Mouse (Mus musculus) hindbrain, embryonic 13.5 days (tissue): ENCODE measurements around the gene Psmb11. TPM values are rescaled to one million over a fixed set of nuclear protein-coding genes. Genes with fewer than 3 reads are reported as not detected.
A peak's percentile ranks its signal among the peaks of the same experiment; 100 is the strongest.

Experiments used
- ATAC-seq: fragments of 200-750 bp; cut with Nextera tagmentation; 2 replicates; pipeline ENCODE4 v1.8.0; 2017; ENCODE audit warnings: moderate TSS enrichment; ENCODE audit not compliant: low FRiP score
- H3K27ac ChIP-seq: fragments of 300-500 bp; sonication (generic); 2 replicates; pipeline ENCODE4 v1.5.1; 2015; ENCODE audit warnings: inconsistent platforms, mild to moderate bottlenecking, moderate library complexity
- H3K27me3 ChIP-seq: fragments of 300-500 bp; sonication (generic); 2 replicates; pipeline ENCODE4 v1.6.1; 2015; ENCODE audit warnings: mild to moderate bottlenecking, inconsistent platforms
- H3K36me3 ChIP-seq: fragments of 300-500 bp; sonication (generic); 2 replicates; pipeline ENCODE4 v1.6.1; 2015; ENCODE audit warnings: mild to moderate bottlenecking, inconsistent platforms
- H3K4me1 ChIP-seq: fragments of 300-500 bp; sonication (generic); replicated peaks from 2 replicates; pipeline ENCODE4 v1.6.1; 2015; ENCODE audit warnings: inconsistent platforms
- H3K4me2 ChIP-seq: fragments of 300-500 bp; sonication (generic); 2 replicates; pipeline ENCODE4 v1.6.1; 2015; ENCODE audit warnings: inconsistent platforms, mild to moderate bottlenecking, moderate library complexity
- H3K4me3 ChIP-seq: fragments of 300-500 bp; sonication (generic); 2 replicates; pipeline ENCODE4 v1.5.1; 2015; ENCODE audit warnings: mild to moderate bottlenecking, inconsistent platforms
- H3K9ac ChIP-seq: fragments of 300-500 bp; sonication (generic); 2 replicates; pipeline ENCODE4 v1.6.1; 2015; ENCODE audit warnings: mild to moderate bottlenecking, inconsistent platforms
- H3K9me3 ChIP-seq: fragments of 300-500 bp; sonication (generic); 2 replicates; pipeline ENCODE4 v1.6.1; 2016; ENCODE audit warnings: inconsistent platforms
- WGBS: fragments of 180-500 bp; shearing (Covaris S2); methylation state at CpG from one replicate; pipeline ENCODE4 v1.1.7; 2015; 5-methylcytosine and 5-hydroxymethylcytosine counted together
- polyA plus RNA-seq: library from polyadenylated mRNA; unstranded; fragments of >200 nt; fragmentation: Nextera tagmentation; extraction: Ambion mirVana; gene quantifications from 2 replicates; pipeline ENCODE4 v1.2.1, GENCODE M21; 2015

The Psmb11 gene
- not detected in 2 replicates for polyA plus RNA-seq

GRCm38 (mm10) chr14:54621133-54621532 is at the start of gene Psmb11:
Psmb11 (plus strand) TSS chr14:54621433.
- H3K4me2 ChIP-seq, result no peak within 1 kb of the TSS
- no peaks in the 10 kb centered on the region for H3K27me3 ChIP-seq
- H3K4me1 ChIP-seq, result peaks cover 11% of the 10 kb centered on the region
- no peak within 1 kb of the TSS for H3K27ac ChIP-seq
- H3K9me3 ChIP-seq, result no peaks in the 10 kb centered on the region
- H3K36me3 ChIP-seq, result peaks cover 3% of the 10 kb centered on the region
- no peak within 1 kb of the TSS for H3K9ac ChIP-seq
- WGBS, result 95% methylated on average over 1 of the region's 1 CpGs
- ATAC-seq, result no peak
- H3K4me3 ChIP-seq, result no peak within 1 kb of the TSS

- Histone ChIP-seq H3K27me3 (peaks cover 42% of the 10 kb centered on the region), H3K9me3 (no peaks in the 10 kb centered on the region), H3K4me3 (no peak overlapping the region), H3K9ac (no peak overlapping the region), H3K4me2 (0 out of 2 replicates have a peak overlapping the region, but pooled peaks have one; percentile 2), H3K36me3 (peaks cover 5% of the 10 kb centered on the region; the same call in 1 of the 2 replicates), H3K4me1 (peaks cover 61% of the 10 kb centered on the region), H3K27ac (peak overlapping the region; percentile 69; the same call in 1 of the 2 replicates)
- WGBS, result 43% methylated on average over 4 of the region's 4 CpGs
- no peak for ATAC-seq
Measured at GRCm38 (mm10) chr14:54572122-54572521, 49.1 kb upstream of the Psmb11 start.

DNA sequence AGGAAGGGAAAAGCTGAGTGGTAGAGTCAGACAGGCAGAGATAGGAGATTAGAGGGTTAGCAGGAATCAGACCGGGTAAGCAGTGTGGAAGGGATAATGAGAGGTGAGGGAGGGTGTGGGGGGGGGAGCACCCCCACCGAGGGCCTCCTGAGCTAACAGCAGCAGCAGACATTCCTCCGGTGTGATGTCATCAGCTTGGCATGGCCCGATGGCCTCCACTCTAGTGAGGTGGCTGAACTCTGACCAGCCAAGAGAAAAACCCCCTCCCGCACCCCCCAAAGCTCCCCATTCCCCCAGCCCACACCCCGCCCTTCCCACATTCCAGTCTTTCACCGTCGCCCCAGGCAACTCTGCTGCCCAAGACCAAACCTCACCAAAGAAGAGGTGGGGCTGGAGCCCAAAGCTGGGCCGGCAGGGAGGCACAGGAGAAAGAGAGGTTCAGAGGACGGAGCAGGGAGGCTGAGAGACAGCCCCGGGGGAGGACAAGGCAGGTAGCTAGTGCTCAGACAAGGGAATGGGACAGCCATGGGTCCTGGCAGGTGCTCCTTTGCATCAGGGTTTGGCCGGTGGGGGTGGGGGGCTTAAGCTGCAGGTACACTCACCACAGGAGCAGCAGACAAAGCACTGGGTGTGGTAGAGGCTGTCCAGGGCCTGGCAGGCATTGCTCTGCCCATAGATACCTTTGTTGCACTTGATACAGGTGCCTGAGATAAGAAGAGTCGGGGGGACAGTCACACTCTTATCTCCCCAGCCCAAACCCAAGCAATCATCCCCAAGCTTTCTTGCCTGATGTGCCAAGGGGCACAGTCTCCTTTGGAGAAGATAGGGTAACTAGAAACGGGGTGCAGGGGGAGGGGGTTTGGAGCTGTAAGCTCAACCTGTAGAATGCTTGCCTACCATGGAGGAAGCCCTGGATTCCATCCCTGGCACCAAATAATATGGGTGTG is 48.2 kb upstream of the Psmb11 start:
- peaks cover 3% of the 10 kb centered on the region; the same call in 1 of the 2 replicates for H3K36me3 ChIP-seq
- peak overlapping the region; percentile 58 for H3K4me3 ChIP-seq
- H3K9ac ChIP-seq, result peak overlapping the region; percentile 53
- H3K27ac ChIP-seq, result peak overlapping the region; percentile 78
- WGBS, result 7% methylated on average over 14 of the region's 14 CpGs
- peaks cover 51% of the 10 kb centered on the region for H3K27me3 ChIP-seq
- peak; percentile 7; the same call in 1 of the 2 replicates for ATAC-seq
- H3K4me1 ChIP-seq, result peaks cover 69% of the 10 kb centered on the region
- no peaks in the 10 kb centered on the region for H3K9me3 ChIP-seq
- H3K4me2 ChIP-seq, result peak overlapping the region; percentile 79

DNA sequence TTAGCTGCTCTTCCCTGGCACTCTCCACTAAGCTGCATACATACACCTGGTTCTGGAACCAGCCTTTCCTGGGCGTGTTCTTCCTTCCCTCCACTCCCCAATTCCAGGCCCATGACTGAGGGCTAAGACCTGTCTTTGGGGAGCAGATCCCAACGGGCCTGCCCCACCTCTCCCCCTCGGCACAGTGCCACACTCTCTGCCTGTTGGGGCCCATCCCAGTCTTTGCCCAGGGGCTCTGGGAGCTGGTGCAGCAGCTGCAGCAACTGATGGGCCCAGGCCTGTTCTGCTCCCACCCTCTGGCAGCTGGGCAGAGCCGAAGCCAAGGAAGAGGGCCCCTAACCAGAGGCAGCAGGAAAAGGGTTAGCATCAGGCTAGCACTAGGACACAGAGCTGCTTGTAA is 47.0 kb upstream of the Psmb11 start:
- Histone ChIP-seq H3K27me3 (peaks cover 59% of the 10 kb centered on the region), H3K27ac (peak overlapping the region; percentile 66), H3K9ac (peak overlapping the region; percentile 58), H3K9me3 (no peaks in the 10 kb centered on the region), H3K4me1 (peaks cover 74% of the 10 kb centered on the region), H3K4me3 (peak overlapping the region; percentile 58), H3K36me3 (no peaks in the 10 kb centered on the region), H3K4me2 (peak overlapping the region; percentile 79)
- ATAC-seq, result peak; percentile 14; the same call in 1 of the 2 replicates
- 14% methylated on average over 4 of the region's 4 CpGs for WGBS

DNA sequence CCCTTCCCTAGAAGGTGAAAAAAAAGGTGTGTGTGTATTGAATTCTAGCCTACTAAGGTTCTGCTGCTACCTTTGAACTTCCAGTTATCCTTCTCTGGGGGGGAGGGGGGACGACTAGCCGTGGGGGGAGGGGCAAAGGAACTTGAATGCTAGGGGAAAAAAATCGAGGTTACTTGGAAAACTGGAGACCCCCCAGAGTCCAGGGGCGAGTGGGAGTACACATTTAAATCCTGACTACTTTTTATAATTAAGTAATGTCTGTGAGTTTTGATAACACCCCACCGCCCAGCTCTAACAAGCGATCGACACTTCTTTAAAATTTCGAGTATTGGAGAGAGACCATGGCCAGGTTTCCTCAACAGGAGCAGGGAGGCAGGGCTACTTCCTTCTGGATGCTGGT is 46.2 kb upstream of the Psmb11 start:
- Histone ChIP-seq H3K4me3 (peak overlapping the region; percentile 58), H3K4me1 (peaks cover 66% of the 10 kb centered on the region), H3K9ac (peak overlapping the region; percentile 81), H3K4me2 (peak overlapping the region; percentile 79), H3K9me3 (no peaks in the 10 kb centered on the region), H3K27ac (0 out of 2 replicates have a peak overlapping the region, but pooled peaks have one; percentile 8), H3K36me3 (no peaks in the 10 kb centered on the region), H3K27me3 (peaks cover 59% of the 10 kb centered on the region)
- no peak for ATAC-seq
- 5% methylated on average over 8 of the region's 8 CpGs for WGBS

DNA sequence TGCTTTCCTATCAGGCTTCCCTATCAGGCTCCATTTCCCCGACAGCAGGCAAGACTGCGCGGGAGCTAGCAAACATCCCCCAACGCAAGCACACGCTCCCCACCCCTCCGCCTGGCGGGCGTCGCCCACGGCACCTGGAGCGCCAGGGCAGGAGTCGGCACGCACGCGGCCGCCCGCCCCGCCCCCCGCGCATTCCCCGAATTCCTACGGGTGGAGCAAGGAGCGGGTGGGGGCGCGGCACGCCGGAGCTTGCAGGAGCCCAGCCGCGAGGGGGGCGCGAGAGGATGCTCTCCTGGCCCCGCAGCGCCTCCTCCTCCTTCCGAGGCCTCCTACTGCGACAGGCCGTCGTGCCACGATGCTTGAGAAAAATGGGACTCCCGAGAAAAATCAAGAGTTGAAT is 45.6 kb upstream of the Psmb11 start:
- peak overlapping the region; percentile 58 for H3K4me3 ChIP-seq
- H3K4me1 ChIP-seq, result peaks cover 64% of the 10 kb centered on the region
- H3K4me2 ChIP-seq, result peak overlapping the region; percentile 79
- ATAC-seq, result no peak
- H3K27ac ChIP-seq, result peak overlapping the region; percentile 8; the same call in 1 of the 2 replicates
- WGBS, result under 1% methylated on average over 39 of the region's 39 CpGs
- H3K36me3 ChIP-seq, result no peaks in the 10 kb centered on the region
- peak overlapping the region; percentile 81 for H3K9ac ChIP-seq
- H3K9me3 ChIP-seq, result no peaks in the 10 kb centered on the region
- peaks cover 59% of the 10 kb centered on the region for H3K27me3 ChIP-seq

DNA sequence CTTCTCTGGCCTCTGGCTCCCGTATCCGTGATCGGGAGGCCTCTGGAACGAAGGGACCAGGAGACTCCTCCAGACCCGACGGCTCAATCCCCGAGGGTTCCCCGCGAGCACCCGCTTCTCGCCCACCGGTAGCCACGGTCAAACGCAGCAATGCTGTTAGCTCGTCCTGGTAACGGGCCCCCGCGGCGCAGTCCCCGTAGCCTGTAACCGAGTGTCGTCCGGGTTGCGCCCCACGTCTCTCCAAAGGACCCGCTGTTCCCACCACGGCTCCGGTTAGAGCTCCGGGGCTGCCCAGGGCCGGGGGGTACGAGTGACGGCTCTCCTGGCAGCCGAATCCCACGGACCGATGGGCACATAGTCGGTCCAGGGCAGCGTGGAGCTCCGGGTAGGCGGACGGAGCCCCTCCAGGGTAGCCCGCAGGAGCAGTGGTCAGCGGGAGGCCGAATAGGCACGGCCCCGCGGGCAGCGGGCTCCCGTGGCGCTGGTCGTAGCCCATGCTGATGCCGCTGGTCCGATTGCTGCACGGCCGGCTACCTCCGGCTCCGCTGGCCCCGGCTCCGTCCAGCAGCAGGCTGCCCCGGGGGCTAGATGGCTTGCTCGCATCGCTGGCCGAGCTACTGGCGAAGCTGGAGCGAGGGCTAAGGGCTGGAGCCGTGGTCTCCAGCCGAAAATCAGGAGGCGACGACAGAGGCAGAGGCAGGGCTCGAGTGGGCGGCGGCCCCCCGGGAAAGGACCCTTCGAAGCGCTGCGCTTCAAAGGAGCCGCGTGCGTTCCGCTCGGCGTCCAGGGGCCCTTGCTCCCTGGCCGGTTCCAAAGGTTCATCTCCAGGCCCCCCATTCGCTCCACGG is 44.8 kb upstream of the Psmb11 start:
- no peaks in the 10 kb centered on the region for H3K9me3 ChIP-seq
- ATAC-seq, result peak; percentile 5; the same call in 1 of the 2 replicates
- H3K4me3 ChIP-seq, result peak overlapping the region; percentile 58
- peaks cover 64% of the 10 kb centered on the region for H3K4me1 ChIP-seq
- WGBS, result under 1% methylated on average over 78 of the region's 84 CpGs
- no peaks in the 10 kb centered on the region for H3K36me3 ChIP-seq
- H3K27me3 ChIP-seq, result peaks cover 59% of the 10 kb centered on the region
- H3K27ac ChIP-seq, result peak overlapping the region; percentile 78
- H3K4me2 ChIP-seq, result peak overlapping the region; percentile 79
- peak overlapping the region; percentile 81 for H3K9ac ChIP-seq

- peak within 1 kb of the TSS; percentile 81 for H3K9ac ChIP-seq
- peaks cover 59% of the 10 kb centered on the region for H3K4me1 ChIP-seq
- WGBS, result under 1% methylated on average over 66 of the region's 66 CpGs
- peak within 1 kb of the TSS; percentile 78 for H3K27ac ChIP-seq
- no peaks in the 10 kb centered on the region for H3K9me3 ChIP-seq
- H3K27me3 ChIP-seq, result peaks cover 59% of the 10 kb centered on the region
- peak within 1 kb of the TSS; percentile 58 for H3K4me3 ChIP-seq
- peak; percentile 58 for ATAC-seq
- H3K4me2 ChIP-seq, result peak within 1 kb of the TSS; percentile 79
- 0 out of 2 replicates have a peak, but pooled peaks cover under 1% of the 10 kb centered on the region for H3K36me3 ChIP-seq
Measured at GRCm38 (mm10) chr14:54577089-54577982, 43.9 kb upstream of the Psmb11 start, which contains the start of gene Ajuba. Ajuba (minus strand) TSS chr14:54577558.

GRCm38 (mm10) chr14:54578063-54578462 is 43.2 kb upstream of the Psmb11 start:
- ATAC-seq, result no peak
- peaks cover 52% of the 10 kb centered on the region for H3K4me1 ChIP-seq

DNA sequence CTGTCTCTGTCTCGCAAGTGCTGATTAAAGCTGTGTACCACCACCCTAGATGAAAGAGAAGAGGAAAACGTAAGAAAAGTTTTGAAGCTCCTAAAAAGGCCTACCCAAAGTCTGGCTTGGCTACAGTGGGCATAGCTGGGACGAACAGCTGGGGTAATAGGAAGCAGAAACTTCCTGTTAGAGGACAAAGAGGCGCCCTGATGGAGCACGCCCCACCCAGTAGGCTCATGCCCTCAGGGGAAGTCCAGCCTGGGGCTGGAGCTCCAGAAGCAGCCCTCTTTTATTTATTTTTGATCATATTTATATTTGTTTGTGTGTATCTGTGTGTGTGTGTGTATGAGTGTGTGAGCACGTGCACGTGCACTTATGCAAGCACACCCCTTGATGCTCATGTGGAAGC is 41.6 kb upstream of the Psmb11 start:
- no peak overlapping the region for H3K4me2 ChIP-seq
- WGBS, result 90% methylated on average over 7 of the region's 7 CpGs
- H3K36me3 ChIP-seq, result peaks cover 14% of the 10 kb centered on the region
- peaks cover 36% of the 10 kb centered on the region for H3K4me1 ChIP-seq
- H3K9me3 ChIP-seq, result no peaks in the 10 kb centered on the region
- H3K27me3 ChIP-seq, result peaks cover 42% of the 10 kb centered on the region
- H3K27ac ChIP-seq, result no peak overlapping the region
- no peak overlapping the region for H3K4me3 ChIP-seq
- ATAC-seq, result no peak
- no peak overlapping the region for H3K9ac ChIP-seq

More at GRCm38 (mm10) chr14:54578063-54578462, 43.2 kb upstream of the Psmb11 start:
- 1% methylated on average over 10 of the region's 10 CpGs for WGBS
- H3K27me3 ChIP-seq, result peaks cover 57% of the 10 kb centered on the region
- H3K4me3 ChIP-seq, result peak overlapping the region; percentile 58
- H3K36me3 ChIP-seq, result peaks cover 8% of the 10 kb centered on the region; the same call in 1 of the 2 replicates
- peak overlapping the region; percentile 72 for H3K27ac ChIP-seq
- no peaks in the 10 kb centered on the region for H3K9me3 ChIP-seq
- peak overlapping the region; percentile 79 for H3K4me2 ChIP-seq
- peak overlapping the region; percentile 81 for H3K9ac ChIP-seq

DNA sequence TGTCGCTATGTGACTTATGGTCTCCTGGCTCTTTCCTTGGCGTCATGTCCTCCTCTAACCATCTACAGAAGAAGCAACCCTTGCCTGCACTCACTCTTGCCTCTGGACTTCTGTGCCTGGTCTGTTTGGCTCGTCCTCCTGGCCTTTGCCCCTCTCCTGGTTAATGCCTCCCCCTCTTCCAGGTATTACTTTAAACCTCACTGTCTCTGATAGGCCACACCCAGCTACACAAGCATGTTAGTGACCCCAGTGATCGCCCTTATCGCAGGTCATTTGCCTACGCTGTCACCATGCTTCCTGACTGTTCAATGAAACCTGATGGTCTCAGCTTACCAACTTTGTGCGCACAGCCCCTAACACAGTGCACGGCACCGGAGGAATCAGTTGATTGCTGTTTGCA is 38.7 kb upstream of the Psmb11 start:
- H3K27me3 ChIP-seq, result peaks cover 13% of the 10 kb centered on the region; the same call in 1 of the 2 replicates
- ATAC-seq, result no peak
- H3K27ac ChIP-seq, result no peak overlapping the region
- peaks cover 10% of the 10 kb centered on the region for H3K4me1 ChIP-seq
- WGBS, result 92% methylated on average over 9 of the region's 9 CpGs
- H3K36me3 ChIP-seq, result peaks cover 26% of the 10 kb centered on the region
- no peak overlapping the region for H3K9ac ChIP-seq
- H3K9me3 ChIP-seq, result no peaks in the 10 kb centered on the region
- H3K4me3 ChIP-seq, result no peak overlapping the region
- H3K4me2 ChIP-seq, result no peak overlapping the region
